Mouse (Mus musculus): ENCODE data around the gene Tspan5.

GRCm38 (mm10) chr3:138804104-138805048, 62.4 kb downstream of the Tspan5 start:
- TF ChIP-seq CTCF (IDR thresholded peaks at IDR 0.05; ENCODE audit: extremely low read depth, insufficient read length, insufficient replicate concordance, low read depth, low read length) (no peak), POLR2A (IDR thresholded peaks at IDR 0.05; ENCODE audit: low read depth, low read length) (no peak)
